Mouse (Mus musculus): ENCODE results near the gene Msrb3. TPM values are rescaled to one million over a fixed set of nuclear protein-coding genes. Genes with fewer than 3 reads are reported as not detected.

The Msrb3 gene
- polyA plus RNA-seq, 2 experiments = 0.60 to 1.5 TPM

DNA sequence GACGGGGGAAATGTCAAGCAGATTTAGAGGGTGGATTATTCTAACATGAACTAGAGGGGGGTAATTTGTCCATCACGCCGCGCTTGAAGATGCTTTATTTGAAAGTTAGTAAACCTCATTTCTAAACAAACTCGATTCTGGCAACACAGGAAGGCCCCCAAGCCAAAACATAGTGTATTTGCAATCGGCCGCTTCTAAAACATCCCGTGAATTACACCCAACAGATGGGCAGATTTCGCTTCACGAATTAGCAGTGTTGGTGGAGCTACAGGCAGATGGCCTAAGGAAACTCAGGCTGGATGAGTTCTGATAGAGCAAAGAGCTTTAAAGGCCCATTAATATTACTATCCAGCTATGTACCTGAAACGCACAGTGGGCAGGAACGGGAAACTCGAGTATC is 1.2 kb upstream of the Msrb3 start:
- H3K36me3 ChIP-seq (replicated peaks; ENCODE audit: control insufficient read depth, insufficient read depth, low read depth) = no peaks in the 10 kb centered on the region
- H3K4me1 ChIP-seq (replicated peaks; ENCODE audit: control insufficient read depth in 2 of 2, insufficient read depth in 2 of 2, low read length in 1 of 2) = peaks cover 0 to 2% of the 10 kb centered on the region in 2 experiments; a peak in 1 of 4 replicates
- H3K4me3 ChIP-seq (ENCODE audit: insufficient read depth in 1 of 2, low read depth in 2 of 2, low read length in 2 of 2) = no peak overlapping the region
- no peak for DNase-seq (ENCODE audit: low read depth in 3 of 3, low spot score in 3 of 3)
- H3K9ac ChIP-seq (replicated peaks) = no peak overlapping the region
- H3K9me3 ChIP-seq (ENCODE audit: control insufficient read depth, low read length) = no peaks in the 10 kb centered on the region
- peaks cover 19% of the 10 kb centered on the region for H3K27me3 ChIP-seq (ENCODE audit: control insufficient read depth, insufficient read depth, low read length)
- no peak overlapping the region for H3K4me2 ChIP-seq (ENCODE audit: low read depth)
- H3K27ac ChIP-seq = no peak overlapping the region
- no peak for TF ChIP-seq CTCF (IDR thresholded peaks at IDR 0.05; ENCODE audit: low read depth)
- no peak for TF ChIP-seq EP300 (IDR thresholded peaks at IDR 0.05; ENCODE audit: low read depth)
- WGBS (ENCODE audit: insufficient replicate concordance) = 67% methylated on average over 13 of the region's 13 CpGs
- ATAC-seq (ENCODE audit: insufficient read depth) = no peak

DNA sequence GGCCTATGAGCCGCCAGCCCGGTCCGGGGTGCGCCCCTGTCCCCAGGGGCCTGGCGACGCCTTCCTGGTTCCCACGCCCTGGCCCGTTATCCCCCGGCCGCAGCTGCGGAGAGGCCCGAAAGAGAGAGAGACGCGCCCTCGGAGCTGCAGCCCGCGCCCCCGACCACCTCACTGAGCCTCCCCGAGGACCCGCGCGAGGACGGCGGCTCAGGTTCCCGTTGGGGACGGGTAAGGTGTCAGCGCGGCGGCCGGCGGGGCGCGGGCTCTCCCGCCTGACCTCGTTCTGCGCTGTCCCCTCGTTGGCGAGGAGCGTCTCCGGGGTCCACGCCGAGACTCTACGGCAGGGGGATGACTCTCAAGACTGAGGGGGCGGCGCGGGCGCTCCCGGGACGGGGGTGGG is 544 bp downstream of the Msrb3 start:
- H3K36me3 ChIP-seq (replicated peaks; ENCODE audit: control insufficient read depth, insufficient read depth, low read depth) = no peaks in the 10 kb centered on the region
- H3K27me3 ChIP-seq (ENCODE audit: control insufficient read depth, insufficient read depth, low read length) = peaks cover 19% of the 10 kb centered on the region
- no peak overlapping the region for H3K9ac ChIP-seq (replicated peaks)
- H3K4me2 ChIP-seq (ENCODE audit: low read depth) = peak overlapping the region; percentile 46
- H3K4me1 ChIP-seq (replicated peaks; ENCODE audit: control insufficient read depth in 2 of 2, insufficient read depth in 2 of 2, low read length in 1 of 2) = peaks cover 0 to 2% of the 10 kb centered on the region in 2 experiments; a peak in 2 of 4 replicates
- under 1% methylated on average over 49 of the region's 49 CpGs for WGBS (ENCODE audit: insufficient replicate concordance)
- TF ChIP-seq CTCF (IDR thresholded peaks at IDR 0.05; ENCODE audit: low read depth) = no peak
- no peak for TF ChIP-seq EP300 (IDR thresholded peaks at IDR 0.05; ENCODE audit: low read depth)
- DNase-seq (ENCODE audit: low read depth in 3 of 3, low spot score in 3 of 3) = no peak
- peak overlapping the region; percentile 21 to 52 for H3K4me3 ChIP-seq (ENCODE audit: insufficient read depth in 1 of 2, low read depth in 2 of 2, low read length in 2 of 2)
- no peak overlapping the region for H3K27ac ChIP-seq
- no peak for ATAC-seq (ENCODE audit: insufficient read depth)
- H3K9me3 ChIP-seq (ENCODE audit: control insufficient read depth, low read length) = no peaks in the 10 kb centered on the region

DNA sequence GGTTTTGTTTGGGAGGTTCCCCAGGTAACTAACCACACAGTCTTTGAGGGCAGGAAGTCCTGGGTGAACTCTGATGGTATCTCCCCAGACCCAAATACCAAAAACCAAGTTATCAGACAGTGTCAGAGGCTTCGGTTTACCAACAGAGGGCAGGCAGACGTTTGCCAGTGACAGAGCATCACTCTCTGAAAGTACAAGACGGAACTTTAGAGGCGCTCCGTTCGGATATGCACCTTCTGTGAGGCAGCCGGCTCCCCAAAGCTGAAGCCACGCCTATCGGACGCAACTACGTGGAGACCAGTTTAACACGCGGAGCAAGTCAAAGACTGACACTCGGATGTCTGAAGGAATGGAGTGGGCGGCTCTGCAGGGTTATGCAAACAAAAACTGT is 3.0 kb downstream of the Msrb3 start:
- no peak overlapping the region for H3K4me3 ChIP-seq (ENCODE audit: insufficient read depth in 1 of 2, low read depth in 2 of 2, low read length in 2 of 2)
- DNase-seq (ENCODE audit: low read depth in 3 of 3, low spot score in 3 of 3) (peak in 1 of 3 experiments; percentile 17), ATAC-seq (ENCODE audit: insufficient read depth) (peak; percentile 39)
- TF ChIP-seq CTCF (IDR thresholded peaks at IDR 0.05; ENCODE audit: low read depth) = no peak
- TF ChIP-seq EP300 (IDR thresholded peaks at IDR 0.05; ENCODE audit: low read depth) = no peak
- peaks cover 0 to 2% of the 10 kb centered on the region in 2 experiments; a peak in 2 of 4 replicates for H3K4me1 ChIP-seq (replicated peaks; ENCODE audit: control insufficient read depth in 2 of 2, insufficient read depth in 2 of 2, low read length in 1 of 2)
- no peak overlapping the region for H3K27ac ChIP-seq
- WGBS (ENCODE audit: insufficient replicate concordance) = 3% methylated on average over 15 of the region's 15 CpGs
- peaks cover 19% of the 10 kb centered on the region for H3K27me3 ChIP-seq (ENCODE audit: control insufficient read depth, insufficient read depth, low read length)
- H3K4me2 ChIP-seq (ENCODE audit: low read depth) = peak overlapping the region; percentile 4
- no peaks in the 10 kb centered on the region for H3K9me3 ChIP-seq (ENCODE audit: control insufficient read depth, low read length)
- no peak overlapping the region for H3K9ac ChIP-seq (replicated peaks)
- H3K36me3 ChIP-seq (replicated peaks; ENCODE audit: control insufficient read depth, insufficient read depth, low read depth) = no peaks in the 10 kb centered on the region

DNA sequence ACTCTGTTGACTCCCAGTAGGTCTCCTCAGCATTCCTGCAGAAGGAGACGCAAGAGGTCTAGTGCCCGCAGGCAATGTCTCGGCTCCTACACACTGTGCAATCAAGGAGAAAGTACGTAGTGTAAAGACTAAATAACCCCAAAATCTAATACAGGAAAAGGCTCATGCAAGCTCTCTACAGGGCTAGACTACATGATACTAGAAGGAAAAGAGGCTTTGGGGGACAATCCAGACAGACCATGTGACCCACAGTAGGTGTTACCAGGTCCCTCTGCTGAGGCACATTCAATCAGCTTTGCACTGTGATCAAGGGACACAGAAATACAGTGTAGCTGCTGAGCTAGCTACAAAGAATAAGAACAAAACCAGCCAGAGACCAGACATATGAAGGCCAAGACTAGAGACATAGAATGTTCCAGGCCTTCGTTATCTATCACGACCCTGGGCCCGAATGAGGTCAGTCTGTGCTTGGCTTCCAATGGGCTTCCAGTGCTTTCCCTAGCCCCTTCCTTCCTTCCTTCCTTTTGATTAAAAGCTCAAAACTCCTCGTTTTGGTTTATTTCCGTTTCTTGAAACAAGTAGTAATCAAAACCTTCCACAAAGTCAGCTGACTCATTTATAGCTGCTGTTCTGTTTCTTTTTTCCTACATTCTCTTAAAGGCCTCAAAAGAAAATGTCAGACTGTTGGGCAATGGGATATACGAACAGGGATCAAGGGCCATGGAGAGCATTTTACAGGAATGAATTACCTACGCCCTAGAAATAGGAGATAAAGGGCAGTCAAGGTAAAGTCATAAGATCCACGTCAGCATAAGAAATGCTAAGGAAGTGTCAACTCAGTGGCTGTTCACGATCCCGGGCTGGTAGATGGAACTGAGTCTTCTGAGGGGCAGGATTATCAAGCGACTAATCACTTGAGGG is 3.7 kb downstream of the Msrb3 start:
- H3K27ac ChIP-seq = no peak overlapping the region
- H3K27me3 ChIP-seq (ENCODE audit: control insufficient read depth, insufficient read depth, low read length) = peaks cover 19% of the 10 kb centered on the region
- DNase-seq (ENCODE audit: low read depth in 3 of 3, low spot score in 3 of 3) (no peak), ATAC-seq (ENCODE audit: insufficient read depth) (no peak)
- no peak overlapping the region for H3K9ac ChIP-seq (replicated peaks)
- H3K4me1 ChIP-seq (replicated peaks; ENCODE audit: control insufficient read depth in 2 of 2, insufficient read depth in 2 of 2, low read length in 1 of 2) = peaks cover 0 to 2% of the 10 kb centered on the region in 2 experiments; a peak in 2 of 4 replicates
- H3K4me2 ChIP-seq (ENCODE audit: low read depth) = no peak overlapping the region
- no peak overlapping the region for H3K4me3 ChIP-seq (ENCODE audit: insufficient read depth in 1 of 2, low read depth in 2 of 2, low read length in 2 of 2)
- 42% methylated on average over 15 of the region's 15 CpGs for WGBS (ENCODE audit: insufficient replicate concordance)
- H3K36me3 ChIP-seq (replicated peaks; ENCODE audit: control insufficient read depth, insufficient read depth, low read depth) = no peaks in the 10 kb centered on the region
- TF ChIP-seq CTCF (IDR thresholded peaks at IDR 0.05; ENCODE audit: low read depth) = no peak
- TF ChIP-seq EP300 (IDR thresholded peaks at IDR 0.05; ENCODE audit: low read depth) = no peak
- no peaks in the 10 kb centered on the region for H3K9me3 ChIP-seq (ENCODE audit: control insufficient read depth, low read length)

DNA sequence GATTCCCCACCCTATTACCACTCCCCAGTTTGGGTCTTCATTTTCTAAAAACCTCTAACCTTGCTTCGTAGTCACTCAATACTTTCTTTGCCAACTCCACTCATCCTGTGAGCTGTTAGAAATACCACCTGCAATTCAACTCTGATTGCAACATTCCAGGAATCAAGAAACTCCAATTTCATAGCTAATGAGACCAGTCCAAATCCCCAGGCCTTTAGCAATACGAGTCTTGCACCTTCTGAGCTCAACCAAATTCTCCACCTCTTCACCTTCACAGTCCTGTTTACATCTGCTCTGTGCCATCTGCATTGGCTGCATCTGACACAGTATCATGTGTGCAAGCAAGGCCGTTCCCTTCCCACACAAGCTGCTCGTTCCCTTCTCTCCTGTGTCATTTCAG is 5.0 kb downstream of the Msrb3 start:
- 56% methylated on average over 4 of the region's 4 CpGs for WGBS (ENCODE audit: insufficient replicate concordance)
- H3K27ac ChIP-seq = no peak overlapping the region

More for the DNA sequence above, 5.0 kb downstream of the Msrb3 start:
- H3K36me3 ChIP-seq (replicated peaks; ENCODE audit: control insufficient read depth, insufficient read depth, low read depth) = no peaks in the 10 kb centered on the region
- no peak overlapping the region for H3K4me3 ChIP-seq (ENCODE audit: insufficient read depth in 1 of 2, low read depth in 2 of 2, low read length in 2 of 2)
- peaks cover 0 to 2% of the 10 kb centered on the region in 2 experiments; a peak in 1 of 4 replicates for H3K4me1 ChIP-seq (replicated peaks; ENCODE audit: control insufficient read depth in 2 of 2, insufficient read depth in 2 of 2, low read length in 1 of 2)
- H3K9me3 ChIP-seq (ENCODE audit: control insufficient read depth, low read length) = no peaks in the 10 kb centered on the region
- H3K27me3 ChIP-seq (ENCODE audit: control insufficient read depth, insufficient read depth, low read length) = peaks cover 16% of the 10 kb centered on the region
- TF ChIP-seq CTCF (IDR thresholded peaks at IDR 0.05; ENCODE audit: low read depth) (no peak), EP300 (IDR thresholded peaks at IDR 0.05; ENCODE audit: low read depth) (no peak)
- no peak for DNase-seq (ENCODE audit: low read depth in 3 of 3, low spot score in 3 of 3)
- no peak for ATAC-seq (ENCODE audit: insufficient read depth)
- H3K9ac ChIP-seq (replicated peaks) = no peak overlapping the region
- no peak overlapping the region for H3K4me2 ChIP-seq (ENCODE audit: low read depth)
